Mouse (Mus musculus) left cerebral cortex, postnatal 4 days (tissue): ENCODE results near the gene Cd163l1. TPM values are rescaled to one million over a fixed set of nuclear protein-coding genes. Genes with fewer than 3 reads are reported as not detected.
A peak's percentile ranks its signal among the peaks of the same experiment; 100 is the strongest.

Source experiments
- DNase-seq: peaks from one replicate; pipeline ENCODE4 v3.0.0-alpha.2; 2022
- intact Hi-C: fragments of 180-260 bp; cut with DNase I; formaldehyde crosslinking; loops from one replicate; pipeline ENCODE4 v1.15.1; 2025
- total RNA-seq, 2 experiments: library from RNA; stranded (reverse); gene quantifications; 2 replicates each; pipeline ENCODE4 v1.2.3; 2021

Gene Cd163l1
- total RNA-seq, 2 experiments from 2014 or later: 0.32 to 0.58 TPM

- intact Hi-C loops: no loop called here
- DNase-seq: no peak
These were observed 1.2 kb downstream of the Cd163l1 start for GRCm38 (mm10) chr7:140219268-140219667.

- intact Hi-C loops: no loop called here
- no peak for DNase-seq
These were observed 2.3 kb downstream of the Cd163l1 start for GRCm38 (mm10) chr7:140220375-140220774.

GRCm38 (mm10) chr7:140224209-140224608, 6.1 kb downstream of the Cd163l1 start:
- intact Hi-C loops: no loop called here
- DNase-seq: no peak

GRCm38 (mm10) chr7:140228476-140228875, 10.4 kb downstream of the Cd163l1 start:
- DNase-seq: peak; percentile 47
- intact Hi-C loops: no loop called here

GRCm38 (mm10) chr7:140231026-140231425, 13.0 kb downstream of the Cd163l1 start:
- DNase-seq: no peak
- intact Hi-C loops: no loop called here

DNA sequence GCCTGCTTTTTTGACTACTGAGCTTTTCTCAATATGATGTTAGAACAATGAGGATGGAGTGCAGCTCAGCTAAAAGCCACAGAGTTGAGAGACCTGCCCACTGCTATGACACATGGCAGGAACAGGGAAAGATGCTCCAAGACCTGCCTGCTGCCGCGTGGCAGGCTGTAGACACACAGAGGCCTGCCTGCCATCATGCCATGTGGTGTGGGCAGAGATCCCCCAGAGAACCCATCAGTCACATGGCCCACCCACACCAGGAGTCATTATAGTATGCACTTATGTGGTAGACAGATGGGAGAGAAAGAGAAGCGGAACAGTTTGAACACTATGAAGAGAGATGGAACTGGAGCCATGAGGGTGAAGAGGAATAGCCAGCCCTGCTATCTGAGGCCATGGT, 15.6 kb downstream of the Cd163l1 start:
- intact Hi-C loops: no loop called here
- DNase-seq: no peak

DNA sequence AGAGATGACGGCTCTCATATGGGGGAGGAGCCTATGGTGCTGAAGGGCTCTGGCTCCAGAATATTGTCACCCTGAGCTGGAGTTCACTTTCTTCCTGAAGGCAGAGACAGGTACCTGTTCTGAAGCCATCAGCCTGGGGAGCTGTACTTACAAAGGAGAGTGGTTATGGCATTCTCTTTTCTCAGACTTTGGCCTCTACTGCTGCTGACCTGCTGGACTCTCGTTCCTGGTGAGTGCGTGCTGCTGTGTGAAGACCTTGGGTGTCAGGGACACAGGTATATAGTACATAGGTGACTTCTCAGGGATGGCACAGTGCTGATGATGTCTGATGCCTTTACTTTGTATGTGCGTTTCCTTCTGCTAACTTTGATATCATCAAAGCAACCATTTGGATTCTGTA, 29.1 kb downstream of the Cd163l1 start, which contains the start of gene 5830411N06Rik:
Gene 5830411N06Rik, plus strand, starts transcription at position 69 of the 400 bp plus-strand sequence.
- intact Hi-C loops: loop anchor here (5.0 kb wide), 1 partner anchor 50 kb away; no protein-coding TSS in a partner anchor
- no peak for DNase-seq

GRCm38 (mm10) chr7:140253780-140254299, 35.8 kb downstream of the Cd163l1 start:
- intact Hi-C loops: no loop called here

More at GRCm38 (mm10) chr7:140253780-140254299, 35.8 kb downstream of the Cd163l1 start:
- DNase-seq: no peak

Other genes with a start within 250 kb of the Cd163l1 start
- gene 6430531B16Rik, start 239.5 kb upstream of the Cd163l1 start, total RNA-seq: under 1 TPM; 0.66 to 0.83 TPM
- 1 to 10 TPM; 2.4 to 2.6 TPM for gene Adam8, start 225.7 kb upstream of the Cd163l1 start, total RNA-seq
- 10 to 100 TPM; 32.3 to 33.9 TPM for gene Zfp511, start 181.9 kb upstream of the Cd163l1 start, total RNA-seq
- 10 to 100 TPM; 55.1 to 58.0 TPM for gene Tubgcp2, start 181.6 kb upstream of the Cd163l1 start, total RNA-seq
- 1 to 10 TPM; 2.3 to 2.5 TPM for gene Msx3, start 169.2 kb upstream of the Cd163l1 start, total RNA-seq
- gene Caly, start 135.7 kb upstream of the Cd163l1 start, total RNA-seq: 100 to 1,000 TPM; 185 to 208 TPM
- not detected for gene Prap1, start 124.9 kb upstream of the Cd163l1 start, total RNA-seq
- gene Fuom, start 115.8 kb upstream of the Cd163l1 start, total RNA-seq: 10 to 100 TPM; 10.4 to 15.3 TPM
- 1 to 10 TPM; 6.1 to 6.8 TPM for gene Paox, start 102.5 kb upstream of the Cd163l1 start, total RNA-seq
- 10 to 100 TPM; 55.1 to 59.6 TPM for gene Echs1, start 101.8 kb upstream of the Cd163l1 start, total RNA-seq
- gene Mtg1, start 80.7 kb upstream of the Cd163l1 start, total RNA-seq: 10 to 100 TPM; 24.7 to 27.3 TPM
- gene Sprn, start 63.4 kb upstream of the Cd163l1 start, total RNA-seq: 10 to 100 TPM; 77.0 to 80.8 TPM
- not detected for gene Olfr522, start 53.5 kb upstream of the Cd163l1 start, total RNA-seq
- not detected for gene Olfr523, start 45.0 kb upstream of the Cd163l1 start, total RNA-seq
- not detected for gene Olfr524, start 12.3 kb upstream of the Cd163l1 start, total RNA-seq
- not detected for gene 5830411N06Rik, start 29.0 kb downstream of the Cd163l1 start, total RNA-seq
- gene Olfr525, start 102.6 kb downstream of the Cd163l1 start, total RNA-seq: not detected
- not detected for gene Olfr527, start 115.8 kb downstream of the Cd163l1 start, total RNA-seq
- not detected for gene Olfr60, start 143.4 kb downstream of the Cd163l1 start, total RNA-seq
- not detected for gene Olfr530, start 158.1 kb downstream of the Cd163l1 start, total RNA-seq
- gene Olfr531, start 184.7 kb downstream of the Cd163l1 start, total RNA-seq: not detected
- gene Olfr532, start 203.4 kb downstream of the Cd163l1 start, total RNA-seq: not detected
- not detected for gene Olfr533, start 245.1 kb downstream of the Cd163l1 start, total RNA-seq